Mouse (Mus musculus) intestine, postnatal 0 days (tissue): ENCODE results near the gene Hyal2. TPM values are rescaled to one million over a fixed set of nuclear protein-coding genes. Genes with fewer than 3 reads are reported as not detected.
A peak's percentile ranks its signal among the peaks of the same experiment; 100 is the strongest.

Experiments used
- ATAC-seq: fragments of 200-750 bp; cut with Nextera tagmentation; 2 replicates; pipeline ENCODE4 v1.8.0; 2017; ENCODE audit warnings: mild to moderate bottlenecking, moderate TSS enrichment, moderate library complexity
- H3K27ac ChIP-seq: fragments of 300-500 bp; sonication (generic); 2 replicates; pipeline ENCODE4 v1.5.1; 2014; ENCODE audit warnings: mild to moderate bottlenecking, low read depth, low read length, moderate library complexity
- H3K27me3 ChIP-seq: fragments of 300-500 bp; sonication (generic); replicated peaks from 2 replicates; pipeline ENCODE4 v1.6.1; 2014; ENCODE audit warnings: low read length, mixed read lengths; ENCODE audit not compliant: control insufficient read depth, insufficient read depth
- H3K36me3 ChIP-seq: fragments of 300-500 bp; sonication (generic); 2 replicates; pipeline ENCODE4 v1.6.1; 2014; ENCODE audit warnings: mild to moderate bottlenecking, moderate library complexity; ENCODE audit not compliant: control insufficient read depth, insufficient read depth
- H3K4me1 ChIP-seq: fragments of 300-500 bp; sonication (generic); replicated peaks from 2 replicates; pipeline ENCODE4 v1.6.1; 2014; ENCODE audit warnings: antibody characterized with exemption, low read length, mixed read lengths; ENCODE audit not compliant: control insufficient read depth, insufficient read depth
- H3K4me2 ChIP-seq: fragments of 300-500 bp; sonication (generic); replicated peaks from 2 replicates; pipeline ENCODE4 v1.6.1; 2014; ENCODE audit warnings: low read depth, mild to moderate bottlenecking, moderate library complexity
- H3K4me3 ChIP-seq: fragments of 300-500 bp; sonication (generic); 2 replicates; pipeline ENCODE4 v1.5.1; 2014; ENCODE audit warnings: low read depth, low read length
- H3K9ac ChIP-seq: fragments of 300-500 bp; sonication (generic); 2 replicates; pipeline ENCODE4 v1.6.1; 2014; ENCODE audit warnings: mild to moderate bottlenecking, low read depth, low read length
- H3K9me3 ChIP-seq: fragments of 300-500 bp; sonication (generic); 2 replicates; pipeline ENCODE4 v1.6.1; 2016; ENCODE audit warnings: mixed run types; ENCODE audit not compliant: control insufficient read depth
- CTCF ChIP-seq: sonication (generic); IDR thresholded peaks from 2 replicates; pipeline ENCODE4 v1.5.1; 2016; ENCODE audit warnings: low read depth, mild to moderate bottlenecking, control low read depth, antibody characterized with exemption, moderate library complexity
- WGBS: fragments of 180-500 bp; shearing (Covaris S2); extraction: QIAGEN DNeasy Blood & Tissue Kit; methylation state at CpG from one replicate; pipeline ENCODE4 v1.1.7; 2014; 5-methylcytosine and 5-hydroxymethylcytosine counted together
- polyA plus RNA-seq: library from polyadenylated mRNA; unstranded; fragments of >200 nt; fragmentation: Nextera tagmentation; extraction: Ambion mirVana; gene quantifications from 2 replicates; pipeline ENCODE4 v1.2.1, GENCODE M21; 2015

Gene Hyal2
- polyA plus RNA-seq, 1 experiment from 2014 or later = 52.8 TPM

DNA sequence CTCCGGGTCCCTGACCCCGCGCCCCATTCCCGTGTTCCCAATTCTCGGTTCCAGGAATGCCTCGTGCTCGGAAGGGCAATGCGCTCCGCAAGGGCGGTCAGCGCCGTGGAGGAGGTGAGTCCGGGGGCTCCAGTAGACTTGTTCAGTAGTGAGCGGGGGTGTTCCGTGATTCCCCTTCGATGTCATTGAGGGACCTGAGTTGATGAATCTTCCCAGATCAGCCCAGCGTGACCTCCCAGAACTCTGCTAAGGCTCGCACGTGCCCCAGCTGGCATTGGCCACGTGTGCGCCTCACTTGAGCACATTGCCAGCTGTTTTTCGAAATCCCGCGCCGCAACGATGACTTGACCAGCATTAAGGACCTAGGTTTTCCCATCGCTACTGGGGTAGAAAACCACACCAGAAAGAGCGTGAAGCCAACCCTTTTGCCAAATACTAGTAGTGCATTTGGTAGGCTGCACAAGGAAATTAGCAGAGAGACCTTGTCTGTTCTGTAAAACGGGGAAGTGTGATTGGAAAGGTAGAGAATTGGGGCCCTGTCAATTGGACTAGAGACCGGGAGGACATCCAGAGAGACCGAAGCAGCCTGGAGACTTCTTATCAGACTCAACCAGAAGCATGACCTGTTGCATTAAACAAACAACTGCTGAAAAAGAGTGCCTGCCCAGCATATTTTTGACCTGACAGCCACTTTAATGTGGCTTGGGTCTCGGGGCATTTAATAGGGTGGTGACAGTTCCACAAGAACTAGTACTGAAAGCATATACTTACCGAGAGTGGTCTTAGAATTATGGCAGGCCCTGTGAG, 20.3 kb downstream of the Hyal2 start:
- ATAC-seq = peak; percentile 2; the same call in 1 of the 2 replicates

GRCm38 (mm10) chr9:107590058-107590772, 22.5 kb downstream of the Hyal2 start:
- TF ChIP-seq CTCF = peak; percentile 54
- peaks cover 37% of the 10 kb centered on the region for H3K36me3 ChIP-seq
- H3K9me3 ChIP-seq = no peaks in the 10 kb centered on the region
- H3K4me1 ChIP-seq = peaks cover 4% of the 10 kb centered on the region; the same call in 1 of the 2 replicates
- H3K27ac ChIP-seq = peak overlapping the region; percentile 95
- H3K4me2 ChIP-seq = peak overlapping the region; percentile 60
- peak overlapping the region; percentile 26; the same call in 1 of the 2 replicates for H3K9ac ChIP-seq
- no peaks in the 10 kb centered on the region for H3K27me3 ChIP-seq
- 49% methylated on average over 25 of the region's 25 CpGs for WGBS
- peak; percentile 42 for ATAC-seq
- peak overlapping the region; percentile 26 for H3K4me3 ChIP-seq

More for the DNA sequence above, 20.3 kb downstream of the Hyal2 start:
- Histone ChIP-seq H3K4me2 (peak overlapping the region; percentile 87), H3K9me3 (no peaks in the 10 kb centered on the region), H3K27ac (no peak overlapping the region), H3K4me3 (peak overlapping the region; percentile 70), H3K4me1 (peaks cover 4% of the 10 kb centered on the region; the same call in 1 of the 2 replicates), H3K27me3 (no peaks in the 10 kb centered on the region), H3K9ac (peak overlapping the region; percentile 47), H3K36me3 (peaks cover 41% of the 10 kb centered on the region)
- no peak for TF ChIP-seq CTCF
- 1% methylated on average over 33 of the region's 33 CpGs for WGBS

DNA sequence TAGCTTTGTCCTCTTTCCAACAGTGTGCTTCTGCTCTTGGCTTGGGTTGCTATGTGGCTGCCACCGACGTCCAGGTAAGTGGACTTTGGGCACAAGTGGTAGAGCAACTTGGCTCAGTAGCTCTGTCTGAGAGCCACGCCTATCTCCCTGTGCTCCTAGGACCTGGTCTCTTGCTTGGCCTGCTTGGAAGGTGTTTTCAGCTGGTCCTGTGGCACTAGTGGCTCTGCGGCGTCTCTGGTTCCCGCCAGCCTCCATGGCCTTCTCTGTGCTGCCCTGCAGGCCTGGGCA, 23.0 kb downstream of the Hyal2 start:
- no peaks in the 10 kb centered on the region for H3K9me3 ChIP-seq

GRCm38 (mm10) chr9:107593101-107593976, 25.6 kb downstream of the Hyal2 start:
- ATAC-seq = no peak
- peaks cover 42% of the 10 kb centered on the region for H3K36me3 ChIP-seq
- no peak overlapping the region for H3K27ac ChIP-seq
- no peak overlapping the region for H3K9ac ChIP-seq
- H3K27me3 ChIP-seq = no peaks in the 10 kb centered on the region
- no peak for TF ChIP-seq CTCF
- no peak overlapping the region for H3K4me3 ChIP-seq
- 70% methylated on average over 11 of the region's 11 CpGs for WGBS
- H3K4me1 ChIP-seq = no peaks in the 10 kb centered on the region; the same call in 1 of the 2 replicates
- H3K4me2 ChIP-seq = no peak overlapping the region
- H3K9me3 ChIP-seq = no peaks in the 10 kb centered on the region

More for the DNA sequence above, 23.0 kb downstream of the Hyal2 start:
- Histone ChIP-seq H3K4me2 (peak overlapping the region; percentile 60), H3K27ac (peak overlapping the region; percentile 95), H3K27me3 (no peaks in the 10 kb centered on the region), H3K4me1 (peaks cover 4% of the 10 kb centered on the region; the same call in 1 of the 2 replicates), H3K4me3 (peak overlapping the region; percentile 26), H3K9ac (peak overlapping the region; percentile 26; the same call in 1 of the 2 replicates), H3K36me3 (peaks cover 37% of the 10 kb centered on the region)
- peak; percentile 20; the same call in 1 of the 2 replicates for ATAC-seq
- TF ChIP-seq CTCF = no peak
- 47% methylated on average over 6 of the region's 6 CpGs for WGBS

- H3K9ac ChIP-seq = no peak overlapping the region
- no peak for ATAC-seq
- no peaks in the 10 kb centered on the region for H3K9me3 ChIP-seq
- TF ChIP-seq CTCF = no peak
- H3K36me3 ChIP-seq = peaks cover 50% of the 10 kb centered on the region
- no peak overlapping the region for H3K4me3 ChIP-seq
- H3K4me1 ChIP-seq = no peaks in the 10 kb centered on the region; the same call in 1 of the 2 replicates
- H3K27me3 ChIP-seq = no peaks in the 10 kb centered on the region
- 72% methylated on average over 8 of the region's 8 CpGs for WGBS
- no peak overlapping the region for H3K4me2 ChIP-seq
- no peak overlapping the region for H3K27ac ChIP-seq
Measured at GRCm38 (mm10) chr9:107594281-107595062, 26.7 kb downstream of the Hyal2 start.
